Mouse (Mus musculus) CD4-positive, CD25-positive, alpha-beta regulatory T cell (primary cell): ENCODE measurements around the gene Tmem263. TPM values are rescaled to one million over a fixed set of nuclear protein-coding genes. Genes with fewer than 3 reads are reported as not detected.

Experiments used
- polyA plus RNA-seq: library from polyadenylated mRNA; unstranded; fragments of 100-300 nt; shearing (Covaris generic); gene quantifications from one replicate; pipeline ENCODE4 v1.2.1, GENCODE M21; 2017

Gene Tmem263
- polyA plus RNA-seq = 9.4 TPM

DNA sequence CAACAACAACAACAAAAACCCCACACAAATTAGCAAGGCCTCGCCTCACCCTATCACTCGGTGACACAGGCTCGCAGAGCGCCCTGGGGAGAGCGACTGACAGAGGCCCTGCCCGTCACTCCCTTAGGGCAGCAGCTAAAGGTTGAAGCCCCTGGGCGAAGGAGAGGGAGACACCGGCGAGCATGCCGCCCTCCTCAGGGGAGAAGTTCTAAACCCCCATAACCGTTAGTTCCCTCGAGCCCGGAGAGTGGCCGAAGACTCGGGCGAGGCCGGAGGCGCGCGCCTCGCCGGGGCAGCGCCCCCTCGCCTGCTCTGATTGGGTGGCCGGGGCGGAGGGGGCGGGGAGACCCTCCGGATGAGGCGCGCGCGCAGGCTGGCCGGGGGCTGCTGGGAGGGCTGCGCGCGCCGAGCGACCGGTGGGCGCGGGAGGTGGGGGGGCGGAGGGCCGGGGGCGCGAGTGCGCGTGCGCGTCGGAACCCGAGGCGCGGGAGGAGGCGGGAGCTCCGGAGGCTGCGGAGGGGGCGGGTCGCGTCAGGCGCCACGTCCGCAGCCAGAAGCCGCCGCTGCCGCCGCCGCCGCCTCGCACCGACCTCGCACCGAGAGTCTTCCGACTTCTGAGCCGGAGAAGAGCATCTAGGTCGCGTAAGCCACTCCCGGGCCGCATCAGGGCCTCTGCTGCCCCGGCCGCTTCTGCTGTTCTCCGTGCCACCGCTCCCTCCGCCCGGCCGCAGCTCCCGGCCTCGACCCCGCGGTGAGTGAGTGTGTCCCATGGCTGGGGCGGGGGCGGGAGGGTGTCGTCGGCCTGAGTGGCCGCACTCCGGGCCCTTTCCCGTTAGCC is at the start of gene Tmem263, which contains the start of gene Fhl4:
TSS of gene Tmem263 (plus strand) at position 381 of the 838 bp plus-strand sequence.
TSS of gene Fhl4 (minus strand) at position 249 of the 838 bp plus-strand sequence.

DNA sequence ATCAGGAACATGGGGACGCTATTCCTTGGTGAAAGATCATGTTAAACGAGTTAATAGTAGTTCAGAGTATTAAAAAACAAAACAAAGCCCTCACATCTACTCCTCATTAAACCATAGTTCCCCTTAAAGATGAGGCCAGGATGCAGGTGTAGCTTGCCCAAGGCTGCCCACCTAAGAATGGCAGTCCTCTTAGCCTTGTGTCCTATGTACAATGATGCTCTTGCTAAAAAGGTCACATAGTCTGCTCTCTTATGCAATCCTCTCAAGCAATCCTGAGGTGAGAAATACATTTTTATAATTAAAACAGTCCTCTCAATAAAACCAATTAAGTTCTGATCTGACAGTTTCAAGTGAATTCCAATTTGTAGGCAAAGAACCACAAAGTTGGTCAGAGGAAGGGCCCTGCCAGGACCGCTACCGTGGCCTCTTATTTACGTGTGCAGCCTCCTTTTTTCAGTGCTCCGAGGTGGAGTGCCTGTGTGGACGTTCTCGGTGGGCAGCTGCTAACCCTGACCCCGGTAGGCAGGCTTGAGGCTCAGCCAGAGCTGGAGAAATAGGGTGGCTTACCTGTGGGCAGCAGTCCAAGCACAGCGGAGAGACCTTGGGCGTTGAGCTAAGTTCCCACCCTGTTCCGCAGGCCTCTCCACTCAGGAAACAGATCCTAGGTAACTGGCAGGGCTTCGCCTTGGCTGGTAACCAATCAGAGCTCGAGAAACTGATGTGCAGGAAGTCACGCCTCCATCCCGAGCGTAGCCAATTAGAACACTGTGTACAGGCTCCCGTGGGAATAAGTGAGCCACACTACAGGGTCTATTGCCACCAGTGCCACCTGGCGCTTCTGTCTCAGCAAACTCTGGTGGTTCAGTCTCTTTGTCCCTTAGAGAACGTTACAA is 25.2 kb downstream of the Tmem263 start, which contains the start of gene Mterf2:
TSS of gene Mterf2 (minus strand) at position 633 of the 893 bp plus-strand sequence.

Other genes with a start within 250 kb of the Tmem263 start
- gene Ric8b, start 185.0 kb upstream of the Tmem263 start, polyA plus RNA-seq = 10.8 TPM
- gene Fhl4, start 132 bp upstream of the Tmem263 start, polyA plus RNA-seq = 1.0 TPM
- gene Mterf2, start 25.4 kb downstream of the Tmem263 start, polyA plus RNA-seq = 24.1 TPM
- gene Cry1, start 82.4 kb downstream of the Tmem263 start, polyA plus RNA-seq = 55.7 TPM